Comparison of ENCODE assay signal across 10 mouse cellular contexts in the genomic region with DNA sequence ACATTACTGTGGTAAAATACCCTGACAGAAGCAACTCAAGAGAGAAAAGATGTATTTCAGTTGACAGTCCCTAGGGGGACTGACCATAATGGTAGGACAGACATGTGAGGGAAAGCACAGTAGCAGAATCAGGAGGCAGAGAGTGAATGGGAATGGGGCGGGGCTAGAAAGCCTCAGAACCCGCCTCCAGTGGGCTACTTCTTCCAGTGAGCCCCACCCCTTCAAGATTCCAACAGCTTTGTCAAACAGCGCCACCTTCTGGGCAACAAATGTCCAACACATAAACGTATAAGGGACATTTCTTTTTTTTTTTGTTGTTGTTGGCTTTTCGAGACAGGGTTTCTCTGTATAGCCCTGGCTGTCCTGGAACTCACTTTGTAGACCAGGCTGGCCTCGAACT. TPM values are rescaled to one million over a fixed set of nuclear protein-coding genes. Genes with fewer than 3 reads are reported as not detected.
DNase-seq lines count a peak whose midpoint lies in the region; ATAC-seq and TF ChIP-seq lines count a peak whose summit lies in the region.
"Had no signal": no experiment of that assay in that cellular context is flagged by ENCODE, and none has a peak within 500 bp of the region (broad histone marks: within the 10 kb centered on the region; RNA-seq: fewer than 3 reads in every experiment).

No protein-coding gene starts in this region.

- H3K9ac ChIP-seq in forebrain, embryonic 14.5 days (ENCODE audit: low read length), result no peak overlapping the region

- TF ChIP-seq CTCF in gastrocnemius, adult 2 months (IDR thresholded peaks at IDR 0.05), result peak; percentile 44

- no peaks in the 10 kb centered on the region for H3K27me3 ChIP-seq in forebrain, embryonic 14.5 days (replicated peaks; ENCODE audit: control insufficient read depth, insufficient read depth, low read length)

- H3K4me3 ChIP-seq in gastrocnemius, adult 2 months, result no peak overlapping the region
- H3K4me3 ChIP-seq in forebrain, embryonic 14.5 days (ENCODE audit: low read depth, low read length), result no peak overlapping the region

- 41% methylated on average over 6 of the region's 6 CpGs for WGBS in forebrain, embryonic 14.5 days

- no peak overlapping the region for H3K27ac ChIP-seq in gastrocnemius, adult 2 months
- no peak overlapping the region for H3K27ac ChIP-seq in forebrain, embryonic 14.5 days (ENCODE audit: low read depth, low read length)

- peaks cover under 1% of the 10 kb centered on the region; the same call in 1 of the 2 replicates for H3K4me1 ChIP-seq in forebrain, embryonic 14.5 days (ENCODE audit: control insufficient read depth, insufficient read depth, low read length)

- no peaks in the 10 kb centered on the region for H3K36me3 ChIP-seq in forebrain, embryonic 14.5 days (ENCODE audit: control insufficient read depth, insufficient read depth, low read length)

- H3K9me3 ChIP-seq in forebrain, embryonic 14.5 days (replicated peaks; ENCODE audit: control insufficient read depth, low read length), result no peaks in the 10 kb centered on the region

- ATAC-seq in forebrain, embryonic 14.5 days, result no peak
- ATAC-seq: intestine, embryonic 16.5 days; midbrain, embryonic 16.5 days had no signal

- peak; percentile 36 for DNase-seq in gastrocnemius, adult 2 months
- DNase-seq in gastrocnemius, postnatal 36 days, result no peak
- peak; percentile 69 for DNase-seq in A20 (ENCODE audit: low read depth, low spot score)
- peak; percentile 49 for DNase-seq in c-Kit-positive CD71-positive TER-119-negative erythroid progenitor cells, embryonic 14.5 days (ENCODE audit: low read depth)
- peak; percentile 46 for DNase-seq in lung, postnatal 25 days (ENCODE audit: low spot score)
- no peak for DNase-seq in adrenal gland, adult 2 months
- DNase-seq in heart, adult 18-20 months, result no peak
- no peak for DNase-seq in forebrain, embryonic 14.5 days (ENCODE audit: low spot score)

- no peak overlapping the region for H3K4me2 ChIP-seq in forebrain, embryonic 14.5 days (ENCODE audit: low read length)

- intact Hi-C loops in gastrocnemius, adult 2 months (cut with DNase I), result no loop called here
- intact Hi-C loops in gastrocnemius, postnatal 36 days (cut with DNase I), result no loop called here

RNA-seq across cellular contexts. Expression of gene Aktip, which starts 45.2 kb away (rescaled TPM):
- total RNA-seq in gastrocnemius, adult 2 months (2021), result 10 to 100 TPM; 51.7 to 54.2 TPM
- 10 to 100 TPM; 45.9 to 46.2 TPM for total RNA-seq in gastrocnemius, postnatal 36 days (2021)
- 10 to 100 TPM; 42.6 to 47.5 TPM for total RNA-seq in adrenal gland, adult 2 months (2021)
- polyA plus RNA-seq in adrenal gland, adult 2 months (2012; rRNA removed), result 15.1 and 18.1 TPM in 2 replicates
- total RNA-seq in heart, adult 18-20 months (2021), result 10 to 100 TPM; 63.0 to 67.4 TPM
- polyA plus RNA-seq in forebrain, embryonic 14.5 days (2014; fragmentation: Nextera tagmentation; extraction: Ambion mirVana), result 142 and 155 TPM in 2 replicates

Comparison
In these comparisons a context has a peak if more than half of its experiments do, and no peak if none do; other contexts are left out.
1. DNase-seq: peak in gastrocnemius, adult 2 months (single experiment), A20 (single experiment), c-Kit-positive CD71-positive TER-119-negative erythroid progenitor cells, embryonic 14.5 days (single experiment) and lung, postnatal 25 days (single experiment); none in gastrocnemius, postnatal 36 days (0 of 2), adrenal gland, adult 2 months (single experiment), heart, adult 18-20 months (0 of 2) and forebrain, embryonic 14.5 days (single experiment).